Mouse (Mus musculus) hindbrain, postnatal 0 days (tissue): ENCODE measurements around the gene Jun. TPM values are rescaled to one million over a fixed set of nuclear protein-coding genes. Genes with fewer than 3 reads are reported as not detected.

ENCODE experiments used
- ATAC-seq: fragments of 200-750 bp; cut with Nextera tagmentation; 2 replicates; pipeline ENCODE4 v1.8.0; 2017; ENCODE audit warnings: mild to moderate bottlenecking, moderate TSS enrichment, moderate library complexity
- DNase-seq: peaks from one replicate; pipeline ENCODE4 v3.0.0-alpha.2; 2015; ENCODE audit warnings: low spot score
- H3K27ac ChIP-seq: fragments of 300-500 bp; sonication (generic); 2 replicates; pipeline ENCODE4 v1.5.1; 2014; ENCODE audit warnings: mild to moderate bottlenecking
- H3K27me3 ChIP-seq: fragments of 300-500 bp; sonication (generic); 2 replicates; pipeline ENCODE4 v1.6.1; 2014; ENCODE audit warnings: low read length, mixed read lengths; ENCODE audit not compliant: insufficient read depth
- H3K36me3 ChIP-seq: fragments of 300-500 bp; sonication (generic); 2 replicates; pipeline ENCODE4 v1.6.1; 2014; ENCODE audit warnings: low read length, mixed read lengths; ENCODE audit not compliant: insufficient read depth
- H3K4me1 ChIP-seq: fragments of 300-500 bp; sonication (generic); 2 replicates; pipeline ENCODE4 v1.6.1; 2014; ENCODE audit warnings: antibody characterized with exemption, low read length, mixed read lengths; ENCODE audit not compliant: insufficient read depth
- H3K4me2 ChIP-seq: fragments of 300-500 bp; sonication (generic); 2 replicates; pipeline ENCODE4 v1.6.1; 2014; ENCODE audit warnings: low read depth, mild to moderate bottlenecking, low read length, moderate library complexity, mixed read lengths
- H3K4me3 ChIP-seq: fragments of 300-500 bp; sonication (generic); 2 replicates; pipeline ENCODE4 v1.5.1; 2014; ENCODE audit warnings: low read length
- H3K9ac ChIP-seq: fragments of 300-500 bp; sonication (generic); replicated peaks from 2 replicates; pipeline ENCODE4 v1.6.1; 2014; ENCODE audit warnings: mild to moderate bottlenecking, low read length, moderate library complexity, mixed read lengths
- H3K9me3 ChIP-seq: fragments of 300-500 bp; sonication (generic); 2 replicates; pipeline ENCODE4 v1.6.1; 2016; ENCODE audit warnings: low read length, mixed read lengths
- CTCF ChIP-seq: IDR thresholded peaks from 2 replicates; pipeline ENCODE4 v1.5.1; 2016; ENCODE audit warnings: antibody characterized with exemption, control low read depth, low read depth
- WGBS: fragments of 180-500 bp; shearing (Covaris S2); extraction: QIAGEN DNeasy Blood & Tissue Kit; methylation state at CpG from one replicate; pipeline ENCODE4 v1.1.7; 2014; 5-methylcytosine and 5-hydroxymethylcytosine counted together
- polyA plus RNA-seq: library from polyadenylated mRNA; unstranded; fragments of >200 nt; fragmentation: Nextera tagmentation; extraction: Ambion mirVana; gene quantifications from 2 replicates; pipeline ENCODE4 v1.2.1, GENCODE M21; 2015
- total RNA-seq: library from RNA; depleted of rRNA; stranded (reverse); fragments of >200 nt; gene quantifications from 2 replicates; pipeline ENCODE4 v1.2.3, GENCODE M21; 2014

The Jun gene
- total and polyA plus RNA-seq, 2 experiments from 2014 or later, result 57.5 to 74.4 TPM

GRCm38 (mm10) chr4:95076279-95076678 is 24.3 kb upstream of the Jun start:
- Histone ChIP-seq H3K4me3 (no peak overlapping the region), H3K27me3 (no peaks in the 10 kb centered on the region), H3K4me1 (no peaks in the 10 kb centered on the region), H3K9me3 (no peaks in the 10 kb centered on the region), H3K36me3 (no peaks in the 10 kb centered on the region), H3K4me2 (no peak overlapping the region), H3K27ac (no peak overlapping the region), H3K9ac (no peak overlapping the region)
- ATAC-seq (no peak), DNase-seq (no peak)
- TF ChIP-seq CTCF, result no peak
- WGBS, result 73% methylated on average over 14 of the region's 14 CpGs

DNA sequence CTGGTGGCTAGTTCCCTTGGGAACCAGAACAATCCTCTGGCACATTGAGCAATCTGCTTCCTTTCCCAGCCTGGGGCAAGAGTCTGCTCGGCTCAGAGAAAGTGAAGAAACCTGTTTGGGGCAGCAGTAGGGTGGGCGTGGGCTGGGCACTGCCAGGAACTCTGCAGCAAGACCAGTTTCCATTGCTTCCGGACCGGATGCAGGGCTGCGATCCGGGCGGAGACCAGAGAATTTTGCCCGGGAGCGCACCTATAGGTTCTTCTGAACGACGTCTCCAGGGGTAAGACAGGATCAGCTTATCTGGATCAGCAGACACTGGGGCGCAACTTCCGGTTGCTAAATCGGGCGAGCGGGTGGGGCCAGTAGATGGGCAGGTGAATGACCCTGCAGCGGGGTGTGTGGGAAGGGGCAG is 23.6 kb upstream of the Jun start:
- WGBS, result 93% methylated on average over 17 of the region's 17 CpGs
- no peak for ATAC-seq
- TF ChIP-seq CTCF, result no peak

DNA sequence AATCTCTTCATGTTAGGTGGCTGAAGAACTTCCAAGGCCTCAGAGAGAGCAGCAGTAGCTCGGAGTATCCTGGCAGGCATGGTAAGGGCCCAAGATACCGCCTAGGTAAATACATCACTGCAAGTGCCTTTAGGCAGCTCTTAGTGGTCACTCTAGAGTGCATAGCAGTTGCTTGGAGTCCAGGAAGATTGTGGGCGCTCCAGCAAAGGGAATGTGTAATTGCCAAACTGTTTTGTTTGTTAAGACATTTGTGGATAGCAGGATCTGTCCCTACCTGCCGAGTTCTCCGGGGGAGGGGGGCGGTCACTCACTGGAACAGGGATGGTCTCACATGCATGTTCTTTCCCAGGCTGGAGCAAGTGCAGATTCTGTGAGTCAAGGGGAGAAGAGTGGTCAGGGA is 22.3 kb upstream of the Jun start:
- no peak for ATAC-seq
- H3K9me3 ChIP-seq, result no peaks in the 10 kb centered on the region
- no peak for TF ChIP-seq CTCF
- H3K36me3 ChIP-seq, result no peaks in the 10 kb centered on the region
- no peaks in the 10 kb centered on the region for H3K4me1 ChIP-seq
- no peak overlapping the region for H3K4me3 ChIP-seq
- WGBS, result 98% methylated on average over 6 of the region's 6 CpGs
- H3K4me2 ChIP-seq, result no peak overlapping the region
- H3K27me3 ChIP-seq, result no peaks in the 10 kb centered on the region
- H3K9ac ChIP-seq, result no peak overlapping the region
- no peak for DNase-seq
- no peak overlapping the region for H3K27ac ChIP-seq

More for the DNA sequence above, 23.6 kb upstream of the Jun start:
- H3K9ac ChIP-seq, result no peak overlapping the region
- H3K36me3 ChIP-seq, result no peaks in the 10 kb centered on the region
- no peaks in the 10 kb centered on the region for H3K4me1 ChIP-seq
- H3K9me3 ChIP-seq, result no peaks in the 10 kb centered on the region
- no peak for DNase-seq
- H3K27me3 ChIP-seq, result no peaks in the 10 kb centered on the region
- no peak overlapping the region for H3K4me2 ChIP-seq
- no peak overlapping the region for H3K4me3 ChIP-seq
- no peak overlapping the region for H3K27ac ChIP-seq

DNA sequence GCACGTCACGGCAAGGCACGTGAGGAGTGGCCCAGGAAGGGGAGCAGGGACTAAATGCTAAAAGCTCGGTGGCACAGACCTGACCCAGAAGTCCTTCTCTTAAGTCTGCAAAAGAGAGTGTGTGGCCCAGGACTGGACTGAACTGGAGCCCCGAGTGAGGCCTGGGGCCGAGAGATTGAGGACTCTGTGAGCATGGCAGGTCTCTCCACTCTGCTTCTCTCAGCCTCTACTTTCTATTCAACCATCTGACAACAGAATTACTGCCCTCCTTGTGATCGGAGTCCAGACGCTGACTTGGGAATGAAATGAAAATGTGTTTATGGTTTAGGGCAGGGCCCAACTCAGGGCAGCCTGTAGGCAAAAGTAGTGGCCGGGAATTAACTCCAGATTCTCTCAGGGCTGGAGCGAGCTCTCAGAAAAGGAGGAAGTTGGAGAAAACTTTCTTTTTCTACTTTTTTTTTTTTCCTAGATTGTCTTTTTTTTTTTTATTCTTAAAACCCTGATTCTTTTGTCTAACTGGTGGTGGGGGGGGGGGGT is 21.3 kb upstream of the Jun start:
- TF ChIP-seq CTCF, result no peak
- DNase-seq, result no peak
- Histone ChIP-seq H3K4me2 (no peak overlapping the region), H3K27me3 (no peaks in the 10 kb centered on the region), H3K4me1 (no peaks in the 10 kb centered on the region), H3K27ac (no peak overlapping the region), H3K36me3 (no peaks in the 10 kb centered on the region), H3K4me3 (no peak overlapping the region), H3K9me3 (no peaks in the 10 kb centered on the region), H3K9ac (no peak overlapping the region)
- 79% methylated on average over 10 of the region's 10 CpGs for WGBS
- ATAC-seq, result no peak

- ATAC-seq (no peak), DNase-seq (no peak)
- WGBS, result 78% methylated on average over 5 of the region's 5 CpGs
- Histone ChIP-seq H3K27ac (no peak overlapping the region), H3K4me3 (no peak overlapping the region), H3K4me1 (no peaks in the 10 kb centered on the region), H3K9me3 (no peaks in the 10 kb centered on the region), H3K36me3 (no peaks in the 10 kb centered on the region), H3K9ac (no peak overlapping the region), H3K4me2 (no peak overlapping the region), H3K27me3 (no peaks in the 10 kb centered on the region)
- TF ChIP-seq CTCF, result no peak
These were observed 18.4 kb upstream of the Jun start for GRCm38 (mm10) chr4:95070407-95070806.

DNA sequence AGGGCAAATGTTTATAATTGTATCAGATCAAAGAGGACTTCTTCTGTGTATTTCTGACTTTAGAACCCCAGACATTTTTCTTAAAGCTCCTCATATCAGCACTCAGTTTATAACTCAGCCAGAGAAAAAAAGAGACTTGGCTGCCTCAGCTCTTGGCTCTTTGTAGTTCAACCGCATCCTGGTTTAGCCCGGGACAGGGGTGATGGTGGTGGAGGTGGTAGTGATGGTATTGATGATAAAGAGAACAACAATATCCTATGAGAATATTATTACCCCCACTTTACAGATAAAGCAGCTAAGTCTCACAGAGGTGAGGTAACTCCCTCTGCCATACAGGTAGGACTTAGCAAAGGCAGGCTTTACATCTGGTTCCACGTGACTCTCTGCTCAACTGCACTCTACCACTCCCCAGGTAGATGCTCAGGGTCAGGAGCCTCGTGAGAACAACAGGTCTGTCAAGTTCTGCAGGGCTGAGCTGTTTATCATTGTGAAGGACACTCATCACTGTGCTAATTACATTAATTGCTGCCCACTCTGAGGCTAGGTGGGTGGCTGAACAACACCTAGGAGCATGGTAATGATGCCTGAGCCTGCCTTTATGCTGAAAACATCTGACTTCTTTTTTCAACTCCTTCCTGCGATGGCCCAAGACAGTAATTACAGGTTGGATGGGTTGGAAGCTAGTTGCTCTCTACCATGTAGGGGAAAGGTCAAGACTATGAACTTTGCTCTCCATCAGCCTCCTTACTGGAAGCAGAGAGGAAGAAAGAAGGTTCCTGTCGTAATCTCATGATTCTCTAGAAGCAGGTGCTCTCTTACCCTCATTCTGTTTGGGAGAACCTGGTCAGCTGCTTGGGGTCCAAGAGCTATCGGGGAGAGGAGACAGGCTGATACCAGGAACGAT is 16.3 kb upstream of the Jun start:
- no peak overlapping the region for H3K4me3 ChIP-seq
- H3K9me3 ChIP-seq, result no peaks in the 10 kb centered on the region
- ATAC-seq, result no peak
- H3K36me3 ChIP-seq, result no peaks in the 10 kb centered on the region
- no peak for TF ChIP-seq CTCF
- H3K4me1 ChIP-seq, result no peaks in the 10 kb centered on the region
- H3K27me3 ChIP-seq, result no peaks in the 10 kb centered on the region
- H3K27ac ChIP-seq, result no peak overlapping the region
- no peak for DNase-seq
- 88% methylated on average over 8 of the region's 8 CpGs for WGBS
- H3K4me2 ChIP-seq, result no peak overlapping the region
- H3K9ac ChIP-seq, result no peak overlapping the region
